Mouse (Mus musculus) kidney, postnatal 36 days (tissue): ENCODE measurements around the gene Wrap73.

Source experiments
- DNase-seq, 2 experiments: peaks; one replicate each; pipeline ENCODE4 v3.0.0; 2021 to 2022; ENCODE audit warnings: mixed read lengths in 2 of 2

Gene Wrap73

DNA sequence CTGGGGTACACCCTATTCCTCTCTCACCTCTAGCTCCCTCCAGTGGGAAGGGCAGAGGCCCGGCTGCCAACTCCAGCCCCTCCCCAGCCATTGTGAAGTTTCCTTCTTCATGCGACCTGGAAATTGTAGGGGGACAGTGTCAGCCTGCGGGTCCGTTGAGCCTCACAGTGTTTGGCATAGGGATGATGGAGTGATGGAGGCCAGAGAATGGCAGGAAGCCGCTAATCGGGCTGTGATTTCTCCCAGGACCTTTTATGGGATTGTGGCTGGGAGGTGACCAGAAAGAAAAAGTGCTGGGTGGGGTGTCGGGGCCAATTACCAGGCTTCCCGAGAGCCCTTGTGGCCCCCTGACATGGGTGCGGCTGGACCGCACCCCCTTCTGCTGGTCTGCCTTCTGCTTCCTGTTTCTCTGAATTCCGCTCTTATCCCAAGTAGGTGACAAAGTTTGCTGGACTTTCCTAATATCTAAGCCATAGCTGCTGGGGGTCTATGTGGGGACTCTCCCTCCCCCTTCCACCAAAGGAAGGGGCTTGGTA is 43.9 kb downstream of the Wrap73 start:
- DNase-seq, result no peak

DNA sequence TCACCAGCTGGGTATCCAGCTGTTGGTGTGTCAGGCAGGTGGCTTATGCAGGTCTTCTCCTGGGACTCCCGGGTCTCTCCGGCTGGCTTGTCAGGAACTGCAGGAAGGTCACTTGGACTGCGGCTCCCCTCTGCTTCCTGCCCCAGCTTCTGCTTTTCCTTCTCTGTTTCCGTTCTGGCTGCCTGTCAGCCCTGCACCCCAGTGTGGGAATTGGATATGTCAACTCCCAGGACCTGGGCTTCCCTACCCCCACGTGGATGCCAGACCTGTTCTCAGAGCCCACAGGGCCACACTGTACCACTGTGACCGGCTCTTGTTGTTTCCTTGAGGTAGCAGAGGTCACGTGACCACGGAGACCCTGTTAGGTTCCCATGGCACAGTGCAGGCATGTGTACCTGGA is 46.8 kb downstream of the Wrap73 start:
- DNase-seq, result peak; percentile 36 to 48

DNA sequence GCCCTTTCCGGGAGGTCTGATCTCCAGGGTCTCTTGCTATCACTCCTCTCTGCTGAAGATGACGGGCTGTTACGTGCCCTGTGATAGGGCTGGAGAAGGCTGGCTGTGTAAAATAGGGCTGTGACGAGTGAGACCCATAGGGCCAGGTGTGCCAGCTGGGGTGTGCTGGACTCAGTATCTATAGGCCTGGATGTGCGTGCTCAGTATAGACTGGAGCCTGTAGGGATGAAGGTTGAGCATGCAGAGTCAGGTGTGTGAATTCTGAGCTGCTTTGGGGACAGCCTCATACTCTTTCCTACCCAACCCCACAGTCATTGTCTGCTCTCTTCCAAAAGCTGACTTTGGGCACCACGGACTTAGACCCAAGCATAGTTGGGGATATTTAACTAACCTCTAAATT is 55.8 kb downstream of the Wrap73 start:
- DNase-seq, result no peak

DNA sequence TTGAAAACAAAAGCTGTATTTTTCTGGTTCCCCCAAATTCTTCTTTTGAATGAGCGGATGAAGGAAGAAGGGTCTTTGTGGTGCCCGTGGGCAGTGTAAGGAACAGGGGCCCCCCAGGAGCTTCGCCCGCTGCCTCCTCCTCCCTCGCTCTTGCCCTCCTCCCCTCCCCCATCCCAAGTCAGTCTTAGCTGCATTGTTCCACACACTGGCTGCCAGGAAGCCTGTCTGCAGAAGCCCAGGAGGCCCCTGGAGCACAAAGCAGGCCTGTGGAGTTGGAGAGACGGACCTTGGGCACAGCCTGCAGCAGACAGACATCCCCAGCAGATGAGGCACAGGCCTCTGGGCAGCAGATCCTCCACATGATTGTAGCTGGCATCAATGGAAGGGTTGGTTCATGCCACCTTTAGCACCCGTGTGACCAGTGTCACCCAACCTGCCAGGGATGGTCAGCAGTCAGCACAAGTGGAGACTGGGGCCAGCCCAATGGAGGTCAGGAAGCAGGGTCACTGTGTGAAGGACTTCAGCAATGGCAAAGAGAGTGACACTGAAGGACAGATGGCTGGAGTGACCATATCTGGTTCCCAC is 56.3 kb downstream of the Wrap73 start:
- DNase-seq, result no peak

DNA sequence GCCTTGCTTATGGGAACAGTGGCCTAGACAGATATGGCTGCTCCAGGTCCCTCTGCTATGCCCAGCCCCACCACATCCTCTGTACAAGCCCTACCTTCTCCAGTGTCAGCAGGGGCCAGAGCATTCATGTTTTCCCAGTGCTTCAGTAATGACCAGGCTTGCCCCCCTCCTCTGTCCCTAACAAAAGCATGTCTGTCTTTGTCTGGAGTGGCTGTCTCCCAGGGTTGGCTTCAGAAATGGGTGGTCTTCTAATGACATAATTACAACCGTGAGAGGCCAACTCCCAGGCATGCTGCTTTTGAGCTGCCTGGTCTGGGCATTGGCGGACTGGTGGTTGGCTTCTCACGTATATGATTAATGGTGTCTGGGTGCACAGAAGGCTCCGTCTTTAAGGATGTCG is 59.3 kb downstream of the Wrap73 start:
- no peak for DNase-seq

DNA sequence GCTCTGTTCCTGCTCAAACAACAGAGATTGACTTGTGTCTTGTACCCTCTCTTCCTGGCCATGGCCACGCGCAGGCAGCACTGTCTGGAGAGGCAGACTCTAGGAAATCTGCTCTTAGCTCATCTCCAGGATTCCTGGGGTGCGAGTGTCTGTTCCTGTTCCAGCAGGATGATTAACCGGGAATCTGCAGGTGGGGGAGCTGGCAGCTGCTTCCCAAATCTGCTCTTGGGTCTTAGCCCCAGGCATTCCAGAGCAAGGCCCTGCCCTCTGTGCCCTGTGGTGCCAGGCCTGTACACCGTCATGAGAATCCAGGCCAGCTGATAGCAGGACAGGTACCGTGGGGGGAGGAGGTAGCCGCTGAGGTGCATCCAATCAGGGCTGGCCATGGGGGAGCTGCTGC is 62.4 kb downstream of the Wrap73 start:
- DNase-seq, result no peak

DNA sequence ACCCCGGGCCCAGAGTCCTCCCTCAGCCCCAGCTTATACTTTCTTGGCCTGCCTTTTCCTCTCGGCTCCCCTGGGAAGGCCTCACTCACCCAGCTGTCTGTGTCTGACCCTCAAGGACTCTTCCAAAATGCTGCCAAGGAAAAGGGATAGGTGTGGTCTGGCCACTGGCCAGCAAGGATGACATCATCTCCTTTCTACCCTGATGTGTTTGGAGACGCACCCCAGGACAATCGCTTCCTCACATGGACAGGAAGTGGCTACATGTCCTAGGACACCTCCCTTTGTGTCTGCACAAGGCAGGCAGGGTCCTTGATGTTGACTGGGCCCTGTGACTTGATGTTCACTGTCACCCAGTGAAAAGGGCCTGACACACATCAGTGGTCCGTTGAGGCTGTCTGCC is 63.2 kb downstream of the Wrap73 start:
- peak; percentile 73 to 84 for DNase-seq

DNA sequence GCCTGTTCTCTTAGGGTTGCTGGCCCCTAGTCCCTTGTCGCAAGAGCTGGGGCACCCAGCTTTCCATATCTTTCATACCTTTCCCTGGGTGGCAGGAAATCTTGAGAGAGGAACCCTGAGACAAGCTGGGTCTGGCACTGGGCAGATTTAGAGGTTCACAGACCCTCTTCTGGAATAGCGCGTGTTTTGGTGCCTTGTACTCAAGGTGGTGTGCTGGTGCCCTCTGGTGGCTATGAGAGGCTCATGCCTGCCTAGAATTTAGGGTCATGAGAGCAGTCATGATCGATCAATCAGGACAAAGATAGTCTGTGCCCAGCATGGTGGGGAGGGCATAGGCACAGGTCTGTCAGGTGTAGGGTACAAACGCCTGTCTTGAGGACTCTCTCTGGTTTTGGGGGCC is 65.1 kb downstream of the Wrap73 start:
- peak; percentile 50 to 85 for DNase-seq

DNA sequence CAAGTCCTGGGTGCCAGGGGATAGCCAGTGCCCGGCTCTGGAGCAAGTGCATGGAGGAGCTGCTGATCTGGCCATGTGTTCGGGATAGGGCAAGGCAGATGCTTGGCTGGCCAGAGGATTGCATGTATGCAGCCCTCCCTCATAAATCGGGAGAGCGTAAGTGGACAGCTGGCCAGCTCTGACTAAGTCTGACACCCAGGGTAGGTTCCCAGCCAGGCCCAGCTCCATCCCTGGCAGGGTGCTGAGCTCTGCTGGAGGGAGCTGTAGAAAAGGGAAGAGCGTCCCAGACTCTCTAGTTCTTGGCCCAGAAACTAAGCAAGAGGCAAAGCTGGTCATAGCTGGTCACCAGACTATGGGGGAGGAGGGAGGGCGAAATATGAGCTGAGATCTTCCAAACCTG is 66.9 kb downstream of the Wrap73 start:
- no peak for DNase-seq

DNA sequence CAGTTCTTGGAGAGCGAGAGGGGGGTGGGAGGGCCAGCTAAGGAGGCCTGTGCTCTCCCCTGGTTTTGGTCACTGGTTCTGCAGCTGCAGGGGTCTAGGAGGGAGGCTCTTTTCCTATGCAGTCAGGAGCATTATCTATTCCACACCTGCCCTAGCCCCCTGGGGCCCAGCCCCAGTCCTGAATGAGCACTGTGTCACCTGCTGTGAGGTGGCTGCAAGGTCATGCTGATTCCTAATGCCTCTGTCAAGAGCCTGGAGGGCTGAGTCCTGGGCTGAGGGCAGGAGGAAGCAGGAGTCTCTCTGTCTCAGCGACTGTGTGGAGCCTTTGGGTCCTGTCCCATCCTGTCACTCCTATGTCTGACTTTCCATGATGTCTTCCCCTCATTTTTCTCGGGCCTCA is 67.7 kb downstream of the Wrap73 start:
- DNase-seq, result no peak

DNA sequence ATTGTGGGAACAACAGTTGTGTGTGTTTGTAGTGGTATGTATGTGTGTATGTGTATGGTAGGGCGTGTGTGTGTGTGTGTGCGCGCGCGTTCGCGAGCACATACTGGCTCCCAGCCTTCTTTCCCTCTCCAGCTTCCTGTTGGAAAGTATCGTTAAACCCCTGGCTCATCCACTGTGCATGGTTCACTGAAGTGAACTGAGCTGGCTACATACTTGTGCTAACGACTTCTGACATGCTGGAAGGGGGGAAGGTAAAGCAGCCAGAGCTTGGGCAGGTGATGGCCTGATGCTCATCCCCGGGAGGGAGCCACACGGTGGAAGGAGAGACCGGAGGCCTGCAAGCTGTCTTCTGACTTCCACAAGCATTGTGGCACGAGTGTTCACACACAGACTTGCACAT is 69.3 kb downstream of the Wrap73 start:
- no peak for DNase-seq

DNA sequence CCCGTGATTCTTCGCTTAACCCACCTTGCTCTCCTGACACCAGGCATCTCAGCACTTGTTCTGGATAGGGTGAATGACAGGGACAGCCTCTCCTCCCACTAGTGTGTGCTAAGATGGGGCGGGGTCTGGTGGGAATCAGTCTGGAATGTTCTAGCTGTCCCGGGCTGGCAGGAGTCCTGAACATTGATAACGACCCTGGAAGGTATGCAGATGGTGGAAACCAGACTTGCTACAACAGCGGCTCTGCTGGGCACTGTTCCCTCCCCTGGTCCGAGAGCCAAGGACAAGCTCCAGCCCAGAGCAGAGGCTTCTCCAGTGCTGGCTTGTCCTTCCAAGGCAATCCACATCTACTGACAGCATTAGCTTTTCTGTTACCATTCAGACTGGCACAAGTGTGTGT is 71.4 kb downstream of the Wrap73 start:
- no peak for DNase-seq

DNA sequence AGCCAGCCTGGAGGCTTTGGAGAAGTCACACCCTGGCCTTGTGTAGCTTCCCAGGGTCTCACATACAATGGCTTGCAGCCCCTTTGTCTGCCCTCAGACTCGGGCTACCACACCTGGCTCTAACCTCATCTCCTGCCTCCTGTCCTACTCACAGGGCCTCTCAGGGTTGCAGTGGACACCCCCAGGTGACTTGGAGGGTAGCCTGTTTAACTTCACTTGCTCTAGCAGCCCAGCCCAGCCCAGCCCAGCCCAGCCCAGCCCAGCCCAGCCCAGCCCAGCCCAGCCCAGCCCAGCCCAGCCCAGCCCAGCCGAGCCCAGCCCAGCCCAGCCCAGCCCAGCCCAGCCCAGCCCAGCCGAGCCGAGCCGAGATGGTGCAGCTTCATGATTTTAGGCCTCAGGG is 71.9 kb downstream of the Wrap73 start:
- DNase-seq, result no peak
